Mouse (Mus musculus) ovary, adult 10 weeks (tissue): ENCODE results near the gene Fbxl2. TPM values are rescaled to one million over a fixed set of nuclear protein-coding genes. Genes with fewer than 3 reads are reported as not detected.

Experiments
- polyA plus RNA-seq: library from polyadenylated mRNA; stranded (reverse); fragments of 350-450 nt; fragmentation: Illumina TruSeq; extraction: RNeasy Lipid Tissue Mini Kit (QIAGEN cat#74804); gene quantifications from one replicate; pipeline ENCODE4 v1.2.3, GENCODE M21; 2014

The Fbxl2 gene
- 1.3 TPM for polyA plus RNA-seq

DNA sequence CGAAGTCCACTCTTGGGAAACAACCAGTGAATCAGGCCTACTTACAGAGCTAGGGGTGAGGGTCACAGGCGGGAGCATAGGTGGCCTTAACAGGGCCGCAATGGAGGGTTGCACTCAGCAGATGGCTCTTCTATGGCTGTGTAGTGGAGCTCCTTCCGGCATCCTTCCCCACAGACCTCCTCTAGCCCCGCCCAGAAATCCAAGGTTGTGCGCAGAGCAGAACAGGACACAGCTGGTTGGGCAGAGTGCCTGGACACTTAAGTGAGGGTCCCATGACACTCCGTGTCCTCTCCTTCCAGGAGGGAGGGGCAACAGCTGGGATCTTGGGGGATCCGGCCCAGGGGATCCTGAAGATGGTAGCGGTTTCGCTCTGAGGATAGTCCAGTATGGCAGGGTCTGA lies at the start of gene Fbxl2:
Gene Fbxl2, minus strand, starts transcription at position 164 of the 400 bp plus-strand sequence.

DNA sequence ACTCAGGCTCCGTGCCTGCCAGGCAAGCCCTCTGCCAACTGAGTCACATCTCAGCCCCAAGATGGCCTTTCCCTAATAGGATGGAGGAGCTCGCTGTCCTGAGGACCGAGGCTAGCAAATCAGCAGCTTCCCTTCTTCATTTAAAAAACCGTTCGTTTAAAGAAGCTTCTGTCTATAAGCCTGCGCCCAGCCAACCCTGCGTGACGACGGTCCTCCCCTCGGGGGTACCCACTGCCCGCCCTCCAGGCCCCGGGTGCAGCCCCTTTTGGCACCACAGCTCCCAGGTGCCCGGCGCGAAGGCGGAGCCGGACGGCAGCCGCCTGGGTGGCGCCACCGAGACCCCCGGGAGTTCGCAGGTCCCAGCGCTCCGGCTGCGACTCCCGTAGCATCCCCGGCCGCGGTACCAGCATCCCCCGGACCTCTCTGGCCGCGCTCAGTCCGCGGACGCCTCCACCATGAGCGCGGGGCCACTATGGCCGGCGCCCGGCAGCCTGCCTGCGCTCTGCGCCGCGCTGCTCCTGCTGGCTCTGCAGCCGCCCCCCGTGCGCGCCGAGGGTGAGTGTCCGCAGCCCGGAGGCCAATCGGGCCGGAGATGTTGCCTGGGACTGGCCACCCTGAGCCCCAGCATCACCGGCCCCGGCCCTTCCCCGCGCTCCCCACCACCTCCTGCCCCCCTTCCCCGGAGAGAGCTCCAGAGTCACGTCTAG lies 11.3 kb upstream of the Fbxl2 start, which contains the start of gene Susd5:
Gene Susd5, plus strand, starts transcription at position 51 of the 707 bp plus-strand sequence.

DNA sequence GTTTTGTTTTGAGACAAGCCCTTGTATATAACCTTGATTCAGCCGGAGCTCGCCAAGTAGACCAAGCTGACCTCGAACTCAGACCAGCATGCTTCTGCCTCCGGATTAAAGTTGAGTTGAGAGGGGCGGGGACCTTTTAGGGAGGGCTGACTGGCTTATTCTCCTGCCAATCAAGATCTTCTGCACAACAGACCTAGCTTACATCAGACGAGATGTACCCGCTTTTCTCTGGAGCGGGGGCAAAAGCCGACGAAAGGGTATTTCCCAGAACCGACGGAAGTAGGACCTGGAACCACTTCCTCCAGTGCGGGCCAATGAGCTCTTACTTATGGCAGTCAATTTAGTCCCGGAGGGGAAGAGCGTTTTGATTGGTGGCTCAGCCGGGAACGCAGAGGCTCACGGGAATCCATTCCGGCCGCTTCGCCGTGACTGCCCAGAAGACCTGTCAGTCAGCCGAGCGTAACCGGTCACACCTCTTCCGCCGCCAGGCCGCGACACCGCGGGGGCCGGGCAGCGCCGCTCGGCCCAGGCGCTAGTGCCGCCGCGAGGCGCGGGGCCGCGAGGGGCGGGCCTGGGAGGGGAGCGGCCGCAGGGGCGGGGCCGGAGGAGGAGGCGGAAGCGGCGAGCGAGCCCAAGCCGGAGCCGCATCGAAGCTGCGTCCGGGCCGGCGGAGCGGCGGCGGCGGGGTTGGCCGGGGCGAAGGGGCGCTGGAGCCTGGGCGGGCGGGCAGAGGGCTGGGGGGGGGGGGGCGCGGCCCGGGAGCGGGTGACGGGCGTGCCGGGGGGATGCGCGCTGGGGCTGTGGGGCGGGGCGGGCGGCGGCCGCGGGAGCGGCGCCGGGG lies 115.2 kb downstream of the Fbxl2 start, which contains the start of gene Ubp1:
Gene Ubp1, plus strand, starts transcription at position 401 of the 841 bp plus-strand sequence.

Other genes with a start within 250 kb of the Fbxl2 start
- gene Ubp1, start 115.3 kb downstream of the Fbxl2 start, polyA plus RNA-seq, result 60.5 TPM
- 0.77 TPM for gene Susd5, start 10.9 kb upstream of the Fbxl2 start, polyA plus RNA-seq